Mouse (Mus musculus) heart, adult 2 months (tissue): ENCODE results near the gene Rasip1.

Experiments used
- CTCF ChIP-seq: fragments of 200-600 bp; IDR thresholded peaks from 2 replicates; pipeline ENCODE4 v1.8.1; 2022; ENCODE audit warnings: antibody characterized with exemption, mild to moderate bottlenecking, moderate library complexity
- POLR2A ChIP-seq: fragments of 200-500 bp; IDR thresholded peaks from 2 replicates; pipeline ENCODE4 v1.6.1; 2011; ENCODE audit warnings: mild to moderate bottlenecking, low read depth, low read length, control low read depth; ENCODE audit not compliant: insufficient read depth

GRCm38 (mm10) chr7:45686841-45687240 is 59.6 kb downstream of the Rasip1 start:
- no peak for TF ChIP-seq CTCF
- no peak for TF ChIP-seq POLR2A
